In the genomic region with DNA sequence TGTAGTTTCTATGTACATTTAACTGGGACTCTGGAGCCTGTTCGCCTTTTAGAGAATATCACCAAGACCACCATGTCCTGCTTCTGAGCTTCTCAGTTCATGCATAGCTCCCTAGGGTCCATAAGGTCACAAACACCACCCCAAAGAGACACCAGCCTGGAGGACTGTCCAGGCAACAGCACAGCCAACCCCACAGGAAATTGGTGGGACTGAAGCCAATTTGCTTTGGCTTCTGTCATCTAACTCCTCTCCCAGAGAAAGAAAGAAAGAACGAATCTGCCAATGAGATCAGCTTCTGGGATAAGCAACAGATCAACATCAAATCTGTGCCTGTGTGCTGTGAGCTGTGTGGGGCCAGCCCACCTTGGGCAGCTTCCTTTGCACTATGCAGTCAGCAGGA, we compare ENCODE assay signal across 20 mouse cellular contexts.
DNase-seq lines count a peak whose midpoint lies in the region; ATAC-seq and TF ChIP-seq lines count a peak whose summit lies in the region.
"Had no signal": no experiment of that assay in that cellular context is flagged by ENCODE, and none has a peak within 500 bp of the region (broad histone marks: within the 10 kb centered on the region; RNA-seq: fewer than 3 reads in every experiment).

No protein-coding gene starts in this region.

- H3K27me3 ChIP-seq in lung, embryonic 14.5 days (ENCODE audit: insufficient read depth, low read length), result no peaks in the 10 kb centered on the region
- H3K27me3 ChIP-seq: hindbrain, embryonic 12.5 days; hindbrain, embryonic 15.5 days had no signal

- H3K27ac ChIP-seq in gastrocnemius, adult 2 months, result no peak overlapping the region
- no peak overlapping the region for H3K27ac ChIP-seq in lung, embryonic 14.5 days (ENCODE audit: low read depth)
- H3K27ac ChIP-seq: forebrain, embryonic 10.5 days; forebrain, embryonic 13.5 days; heart, embryonic 10.5 days; hindbrain, embryonic 12.5 days; hindbrain, embryonic 15.5 days had no signal

- no peak; the same call in 1 of the 2 replicates for ATAC-seq in lung, embryonic 14.5 days (ENCODE audit: insufficient read depth)
- no peak for ATAC-seq in megakaryocyte-erythroid progenitor cell, adult 5-6 weeks (replicated peaks; ENCODE audit: low FRiP score, low TSS enrichment, poor library complexity, severe bottlenecking)
- ATAC-seq: activated CD4-positive, CD25-positive, alpha-beta regulatory T cell, adult 4 months; forebrain, embryonic 13.5 days; forebrain, embryonic 16.5 days; intestine, postnatal 0 days had no signal

- H3K36me3 ChIP-seq in lung, embryonic 14.5 days (ENCODE audit: insufficient read depth), result no peaks in the 10 kb centered on the region
- H3K36me3 ChIP-seq: forebrain, embryonic 10.5 days; heart, embryonic 10.5 days; hindbrain, embryonic 12.5 days; hindbrain, embryonic 15.5 days had no signal

- no peak overlapping the region for H3K9ac ChIP-seq in lung, embryonic 14.5 days
- H3K9ac ChIP-seq: forebrain, embryonic 13.5 days; hindbrain, embryonic 12.5 days; hindbrain, embryonic 15.5 days had no signal

- 50% methylated on average over 2 of the region's 2 CpGs for whole genome bisulfite sequencing in lung, embryonic 14.5 days

- peaks cover 4% of the 10 kb centered on the region; the same call in 1 of the 2 replicates for H3K4me1 ChIP-seq in lung, embryonic 14.5 days (ENCODE audit: insufficient read depth)

- H3K4me2 ChIP-seq in lung, embryonic 14.5 days, result no peak overlapping the region
- H3K4me2 ChIP-seq: forebrain, embryonic 13.5 days; hindbrain, embryonic 12.5 days; hindbrain, embryonic 15.5 days had no signal

- H3K9me3 ChIP-seq in lung, embryonic 14.5 days (ENCODE audit: low read depth, low read length), result no peaks in the 10 kb centered on the region
- H3K9me3 ChIP-seq: forebrain, embryonic 10.5 days; forebrain, embryonic 13.5 days; heart, embryonic 10.5 days; hindbrain, embryonic 12.5 days; hindbrain, embryonic 15.5 days had no signal

- peak; percentile 35 for DNase-seq in adrenal gland, postnatal 10 days
- DNase-seq in adrenal gland, adult 2 months, result no peak
- DNase-seq in gastrocnemius, adult 2 months, result peak; percentile 26
- no peak for DNase-seq in gastrocnemius, postnatal 25 days
- DNase-seq in lung, embryonic 14.5 days, result peak; percentile 56
- no peak for DNase-seq in lung, postnatal 25 days (ENCODE audit: low spot score)
- peak; percentile 15 for DNase-seq in gastrocnemius, postnatal 10 days
- DNase-seq: adrenal gland, postnatal 14 days; cerebellum, adult 11 months; cerebellum, adult 2 months; cerebellum, adult 9-11 months had no signal

- TF ChIP-seq CTCF in gastrocnemius, adult 2 months (IDR thresholded peaks at IDR 0.05), result no peak
- no peak for TF ChIP-seq CTCF in lung, embryonic 14.5 days (IDR thresholded peaks at IDR 0.05; ENCODE audit: low read depth)

- no peak overlapping the region for H3K4me3 ChIP-seq in gastrocnemius, adult 2 months
- H3K4me3 ChIP-seq in lung, embryonic 14.5 days (ENCODE audit: low read depth, low read length), result no peak overlapping the region
- H3K4me3 ChIP-seq: forebrain, embryonic 10.5 days; forebrain, embryonic 13.5 days; heart, embryonic 10.5 days; hindbrain, embryonic 12.5 days; hindbrain, embryonic 15.5 days had no signal

- intact Hi-C loops in gastrocnemius, adult 2 months (cut with DNase I), result no loop called here

Comparison
In these comparisons a context has a peak if more than half of its experiments do, and no peak if none do; other contexts are left out.
1. DNase-seq: peak in adrenal gland, postnatal 10 days (single experiment), gastrocnemius, adult 2 months (single experiment), lung, embryonic 14.5 days (single experiment) and gastrocnemius, postnatal 10 days (single experiment); none in adrenal gland, adult 2 months (single experiment), gastrocnemius, postnatal 25 days (single experiment) and lung, postnatal 25 days (single experiment).